Mouse (Mus musculus): Measurements from ENCODE around the gene Hck. TPM values are rescaled to one million over a fixed set of nuclear protein-coding genes. Genes with fewer than 3 reads are reported as not detected.

The Hck gene
- polyA plus RNA-seq, 1 experiment from 2014 or later, result 5.8 TPM

DNA sequence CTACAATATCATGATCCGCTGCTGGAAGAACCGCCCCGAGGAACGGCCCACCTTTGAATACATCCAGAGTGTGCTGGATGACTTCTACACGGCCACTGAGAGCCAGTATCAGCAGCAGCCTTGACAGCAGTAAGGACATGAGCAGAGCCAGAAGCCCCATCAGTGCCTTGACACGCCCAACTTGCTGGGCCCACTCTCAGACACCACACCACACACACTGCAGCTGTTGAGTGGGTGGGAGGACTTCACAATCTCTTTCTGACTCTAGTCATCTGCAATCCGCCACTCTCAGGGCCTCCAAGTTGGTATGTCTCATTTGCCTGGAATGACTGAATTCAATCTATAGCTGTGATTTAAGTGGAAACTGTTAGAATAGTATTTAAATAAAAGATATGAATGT is 42.8 kb downstream of the Hck start:
- no peak for DNase-seq (ENCODE audit: low spot score)

GRCm38 (mm10) chr2:153151926-153152665 is 43.8 kb downstream of the Hck start:
- peak; percentile 10 for DNase-seq (ENCODE audit: low spot score)

DNA sequence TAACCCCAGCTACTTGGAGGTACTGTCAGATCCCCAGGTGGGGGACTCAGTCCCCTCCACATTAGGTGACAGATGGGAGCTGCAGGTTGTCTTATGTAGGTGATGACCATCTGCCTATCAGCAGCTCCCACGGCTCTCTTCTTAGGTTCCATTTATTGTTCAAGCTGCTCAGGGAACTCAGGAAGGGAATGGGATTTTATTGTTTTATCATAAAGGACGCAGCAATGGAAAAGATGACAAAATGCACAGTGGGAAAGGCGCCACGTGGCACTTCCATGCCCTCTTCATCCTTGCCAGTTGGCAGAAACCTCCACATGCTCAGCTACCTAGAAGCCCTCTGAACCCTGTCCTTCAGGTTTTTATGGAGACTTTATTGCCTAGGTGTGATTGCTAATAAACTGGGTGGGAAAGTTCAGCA is 44.8 kb downstream of the Hck start:
- DNase-seq (ENCODE audit: low spot score), result no peak

DNA sequence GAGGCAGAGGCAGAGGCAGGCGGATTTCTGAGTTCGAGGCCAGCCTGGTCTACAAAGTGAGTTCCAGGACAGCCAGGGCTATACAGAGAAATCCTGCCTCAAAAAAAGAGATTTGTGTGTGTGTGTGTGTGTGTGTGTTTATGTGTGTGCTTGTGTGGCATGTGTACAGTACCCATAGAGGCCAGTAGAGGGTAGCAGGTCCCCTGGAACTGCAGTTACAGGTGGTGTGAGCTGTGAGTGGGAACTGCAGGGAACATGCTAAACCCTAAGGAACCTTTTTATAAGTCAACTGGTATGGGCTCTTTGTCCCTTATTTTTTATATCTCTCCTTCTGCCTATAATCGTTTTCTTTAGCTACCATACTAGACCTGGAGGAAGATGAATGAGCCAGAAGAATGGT is 49.0 kb downstream of the Hck start:
- peak; percentile 22 for DNase-seq (ENCODE audit: low spot score)

GRCm38 (mm10) chr2:153160133-153160532 is 51.9 kb downstream of the Hck start:
- no peak for DNase-seq (ENCODE audit: low spot score)

GRCm38 (mm10) chr2:153160844-153161683 is 52.8 kb downstream of the Hck start, which contains the start of gene Tm9sf4:
Gene Tm9sf4, plus strand, starts transcription at chr2:153161303.
- peak; percentile 93 for DNase-seq (ENCODE audit: low spot score)

GRCm38 (mm10) chr2:153161684-153162080 is 53.4 kb downstream of the Hck start:
- no peak for DNase-seq (ENCODE audit: low spot score)

- no peak for DNase-seq (ENCODE audit: low spot score)
Measured at GRCm38 (mm10) chr2:153167136-153167535, 58.9 kb downstream of the Hck start.

- DNase-seq (ENCODE audit: low spot score), result no peak
Measured at GRCm38 (mm10) chr2:153168134-153168820, 60.0 kb downstream of the Hck start.

- no peak for DNase-seq (ENCODE audit: low spot score)
Measured at GRCm38 (mm10) chr2:153170490-153171224, 62.4 kb downstream of the Hck start.

GRCm38 (mm10) chr2:153171966-153172365 is 63.7 kb downstream of the Hck start:
- DNase-seq (ENCODE audit: low spot score), result no peak

- DNase-seq (ENCODE audit: low spot score), result no peak
Measured at GRCm38 (mm10) chr2:153175995-153176570, 67.8 kb downstream of the Hck start.

GRCm38 (mm10) chr2:153177188-153177587 is 68.9 kb downstream of the Hck start:
- no peak for DNase-seq (ENCODE audit: low spot score)

- DNase-seq (ENCODE audit: low spot score), result no peak
Measured at GRCm38 (mm10) chr2:153179126-153179860, 71.0 kb downstream of the Hck start.

DNA sequence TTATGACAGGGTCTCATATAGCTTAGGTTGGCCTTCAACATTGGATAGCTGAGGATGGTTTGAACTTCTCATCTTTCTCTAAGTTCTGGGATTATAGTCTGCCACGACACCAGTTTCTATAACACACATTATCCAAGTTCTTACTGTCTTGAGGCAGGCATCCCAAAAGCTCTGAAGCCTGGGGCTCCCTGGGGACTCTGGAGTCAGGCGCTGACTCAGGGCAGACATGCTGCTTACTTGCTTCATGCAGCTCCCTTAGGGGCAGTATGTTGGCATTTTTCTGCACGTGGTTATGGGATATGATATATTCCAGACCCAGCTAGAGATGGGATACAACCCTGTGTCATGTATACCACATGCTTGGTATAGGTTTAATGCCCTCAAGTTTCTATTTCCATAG is 71.7 kb downstream of the Hck start:
- no peak for DNase-seq (ENCODE audit: low spot score)

- no peak for DNase-seq (ENCODE audit: low spot score)
Measured at GRCm38 (mm10) chr2:153186176-153186591, 77.9 kb downstream of the Hck start.

DNA sequence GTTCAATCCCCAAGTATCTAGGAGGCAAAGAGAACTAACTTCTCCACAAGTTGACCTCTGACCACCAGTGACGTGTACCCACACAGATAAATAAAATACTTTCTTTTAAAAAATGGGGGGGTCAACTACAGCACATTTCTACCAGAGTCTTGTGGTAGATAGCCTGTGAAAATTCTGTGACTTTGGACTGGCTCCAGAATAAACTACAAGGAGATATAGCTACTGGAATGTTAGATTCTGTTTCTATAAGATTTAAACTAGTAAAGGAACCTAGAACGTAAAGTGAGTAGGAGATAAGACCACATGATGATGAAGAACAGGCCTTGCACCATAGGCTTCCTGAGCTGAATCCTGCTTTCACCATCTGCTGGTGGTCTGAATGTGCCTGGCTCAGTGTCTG is 79.6 kb downstream of the Hck start:
- no peak for DNase-seq (ENCODE audit: low spot score)

GRCm38 (mm10) chr2:153191242-153191641 is 83.0 kb downstream of the Hck start:
- DNase-seq (ENCODE audit: low spot score), result no peak

- no peak for DNase-seq (ENCODE audit: low spot score)
Measured at GRCm38 (mm10) chr2:153194255-153194654, 86.0 kb downstream of the Hck start.

DNA sequence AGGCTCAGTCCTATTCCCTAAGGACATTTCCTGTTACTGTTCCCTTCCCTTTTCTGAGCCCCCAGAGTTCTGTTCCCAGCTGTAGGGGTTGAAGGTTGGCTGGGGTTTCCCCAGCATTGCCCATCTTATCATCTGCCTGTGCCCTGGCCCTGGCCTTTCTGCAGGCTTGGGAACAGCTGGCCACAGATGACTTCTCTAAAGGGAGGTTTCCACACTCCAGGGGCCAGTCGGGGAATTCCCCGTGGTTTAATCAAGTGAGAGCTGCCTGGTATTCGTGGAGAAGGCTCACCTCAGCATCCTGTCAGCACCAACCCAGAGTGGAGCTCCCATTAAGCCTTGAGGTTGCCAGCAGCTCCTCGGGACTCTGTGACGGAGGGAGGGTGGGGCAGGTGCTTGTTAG is 90.2 kb downstream of the Hck start:
- DNase-seq (ENCODE audit: low spot score), result no peak

Measured in thymus, postnatal 0 days (tissue).